Mouse (Mus musculus): ENCODE measurements around the gene Rsc1a1. TPM values are rescaled to one million over a fixed set of nuclear protein-coding genes. Genes with fewer than 3 reads are reported as not detected.

Gene Rsc1a1
- polyA plus RNA-seq, 1 experiment from 2014 or later: 2.3 TPM

- peaks cover 36% of the 10 kb centered on the region for H3K4me1 ChIP-seq
These were observed 35.5 kb upstream of the Rsc1a1 start for GRCm38 (mm10) chr4:141720761-141721523.

DNA sequence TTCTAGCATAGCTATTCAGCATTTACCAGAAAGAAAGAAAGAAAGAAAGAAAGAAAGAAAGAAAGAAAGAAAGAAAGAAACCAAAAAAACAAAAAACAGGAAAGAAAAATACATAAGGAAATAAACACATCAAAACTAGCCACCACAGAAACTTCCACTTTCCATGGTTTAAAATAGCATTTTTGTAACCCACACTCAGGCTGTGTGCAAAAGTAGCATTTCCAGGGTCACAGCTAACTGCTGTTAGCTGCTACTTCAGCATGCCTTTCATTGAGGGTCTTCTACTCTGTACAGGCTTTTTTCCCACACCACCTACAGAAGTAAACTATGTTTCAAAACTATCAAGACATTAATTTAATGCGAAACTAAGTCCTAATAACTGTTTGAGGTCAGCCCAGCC is 33.9 kb upstream of the Rsc1a1 start:
- Histone ChIP-seq H3K4me1 (peaks cover 51% of the 10 kb centered on the region), H3K27ac (replicated peaks) (no peak overlapping the region), H3K27me3 (replicated peaks; ENCODE audit: low read depth, poor library complexity, severe bottlenecking) (no peaks in the 10 kb centered on the region), H3K9me3 (no peaks in the 10 kb centered on the region), H3K36me3 (replicated peaks) (peaks cover 42% of the 10 kb centered on the region), H3K4me3 (no peak overlapping the region)
- DNase-seq (ENCODE audit: low spot score): no peak
- 89% methylated on average over 1 of the region's 1 CpGs for WGBS

More at GRCm38 (mm10) chr4:141720761-141721523, 35.5 kb upstream of the Rsc1a1 start:
- Histone ChIP-seq H3K9me3 (no peaks in the 10 kb centered on the region), H3K4me3 (no peak overlapping the region), H3K27me3 (replicated peaks; ENCODE audit: low read depth, poor library complexity, severe bottlenecking) (no peaks in the 10 kb centered on the region), H3K27ac (replicated peaks) (no peak overlapping the region), H3K36me3 (replicated peaks) (peaks cover 37% of the 10 kb centered on the region)
- no peak for DNase-seq (ENCODE audit: low spot score)
- 81% methylated on average over 6 of the region's 6 CpGs for WGBS

- 78% methylated on average over 4 of the region's 4 CpGs for WGBS
These were observed 32.2 kb upstream of the Rsc1a1 start for GRCm38 (mm10) chr4:141717633-141718032.

DNA sequence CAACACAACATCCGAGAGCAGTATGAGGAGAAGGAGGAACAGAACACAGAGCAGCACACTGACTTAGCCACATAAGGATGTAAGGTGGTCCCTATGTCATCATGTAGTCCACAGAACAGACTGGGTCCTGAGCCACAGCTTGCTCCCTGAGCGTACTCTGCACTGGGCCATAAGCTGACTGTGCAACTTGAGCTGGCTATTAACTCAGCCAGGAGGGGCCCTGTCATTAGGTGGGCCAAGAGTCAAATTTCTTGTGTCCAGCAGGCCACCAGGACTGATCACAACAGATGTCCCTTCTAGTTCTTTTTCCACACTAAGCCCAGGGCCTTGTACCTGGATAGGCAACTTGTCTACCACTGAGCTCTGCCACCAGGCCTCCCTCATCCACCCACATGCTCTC is 29.6 kb upstream of the Rsc1a1 start:
- Histone ChIP-seq H3K36me3 (replicated peaks) (peaks cover 73% of the 10 kb centered on the region), H3K27me3 (replicated peaks; ENCODE audit: low read depth, poor library complexity, severe bottlenecking) (no peaks in the 10 kb centered on the region), H3K9me3 (no peaks in the 10 kb centered on the region), H3K4me1 (peaks cover 30% of the 10 kb centered on the region), H3K27ac (replicated peaks) (no peak overlapping the region), H3K4me3 (no peak overlapping the region)
- 55% methylated on average over 2 of the region's 2 CpGs for WGBS
- peak; percentile 36 for DNase-seq (ENCODE audit: low spot score)

More at GRCm38 (mm10) chr4:141717633-141718032, 32.2 kb upstream of the Rsc1a1 start:
- Histone ChIP-seq H3K4me1 (peaks cover 49% of the 10 kb centered on the region), H3K27me3 (replicated peaks; ENCODE audit: low read depth, poor library complexity, severe bottlenecking) (no peaks in the 10 kb centered on the region), H3K4me3 (no peak overlapping the region), H3K27ac (replicated peaks) (no peak overlapping the region), H3K9me3 (no peaks in the 10 kb centered on the region), H3K36me3 (replicated peaks) (peaks cover 58% of the 10 kb centered on the region)
- DNase-seq (ENCODE audit: low spot score): no peak

GRCm38 (mm10) chr4:141713598-141714142 is 28.3 kb upstream of the Rsc1a1 start:
- H3K27me3 ChIP-seq (replicated peaks; ENCODE audit: low read depth, poor library complexity, severe bottlenecking): no peaks in the 10 kb centered on the region
- no peak for DNase-seq (ENCODE audit: low spot score)
- H3K4me3 ChIP-seq: no peak overlapping the region
- peaks cover 82% of the 10 kb centered on the region for H3K36me3 ChIP-seq (replicated peaks)
- H3K9me3 ChIP-seq: no peaks in the 10 kb centered on the region
- H3K27ac ChIP-seq (replicated peaks): no peak overlapping the region
- WGBS: 89% methylated on average over 5 of the region's 5 CpGs
- H3K4me1 ChIP-seq: peaks cover 30% of the 10 kb centered on the region

GRCm38 (mm10) chr4:141711250-141711649 is 25.9 kb upstream of the Rsc1a1 start:
- no peaks in the 10 kb centered on the region for H3K27me3 ChIP-seq (replicated peaks; ENCODE audit: low read depth, poor library complexity, severe bottlenecking)
- peaks cover 88% of the 10 kb centered on the region for H3K36me3 ChIP-seq (replicated peaks)

GRCm38 (mm10) chr4:141708971-141709370 is 23.6 kb upstream of the Rsc1a1 start:
- no peaks in the 10 kb centered on the region for H3K9me3 ChIP-seq
- 95% methylated on average over 2 of the region's 2 CpGs for WGBS
- no peaks in the 10 kb centered on the region for H3K27me3 ChIP-seq (replicated peaks; ENCODE audit: low read depth, poor library complexity, severe bottlenecking)
- no peak overlapping the region for H3K27ac ChIP-seq (replicated peaks)
- no peak for DNase-seq (ENCODE audit: low spot score)
- peaks cover 100% of the 10 kb centered on the region for H3K36me3 ChIP-seq (replicated peaks)
- no peak overlapping the region for H3K4me3 ChIP-seq
- H3K4me1 ChIP-seq: 0 out of 2 replicates have a peak, but pooled peaks cover 2% of the 10 kb centered on the region

More at GRCm38 (mm10) chr4:141711250-141711649, 25.9 kb upstream of the Rsc1a1 start:
- DNase-seq (ENCODE audit: low spot score): no peak
- 94% methylated on average over 1 of the region's 1 CpGs for WGBS
- Histone ChIP-seq H3K9me3 (no peaks in the 10 kb centered on the region), H3K27ac (replicated peaks) (no peak overlapping the region), H3K4me1 (peaks cover 23% of the 10 kb centered on the region), H3K4me3 (no peak overlapping the region)

DNA sequence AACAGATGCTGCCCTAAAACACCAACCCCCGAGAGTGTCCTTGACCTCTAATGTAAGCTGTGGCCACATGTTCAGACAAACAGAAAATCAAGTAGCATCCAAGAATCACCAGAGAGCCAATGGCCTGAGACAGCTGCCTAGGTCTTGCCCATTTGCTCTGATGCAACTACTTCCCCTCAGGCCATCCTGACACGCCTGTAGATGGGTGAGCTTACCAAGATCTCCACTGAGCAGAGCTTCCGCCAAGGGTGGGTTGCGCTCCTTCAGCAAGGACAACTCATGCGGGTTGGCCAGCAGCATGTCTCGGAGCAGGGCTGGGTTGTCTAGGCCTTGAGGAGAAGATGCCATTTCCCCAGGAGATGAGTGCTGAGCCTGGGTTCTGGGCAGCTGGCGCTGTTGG is 22.6 kb upstream of the Rsc1a1 start:
- no peak overlapping the region for H3K4me3 ChIP-seq
- no peak for DNase-seq (ENCODE audit: low spot score)
- H3K36me3 ChIP-seq (replicated peaks): peaks cover 100% of the 10 kb centered on the region
- no peaks in the 10 kb centered on the region for H3K4me1 ChIP-seq
- no peak overlapping the region for H3K27ac ChIP-seq (replicated peaks)
- H3K27me3 ChIP-seq (replicated peaks; ENCODE audit: low read depth, poor library complexity, severe bottlenecking): no peaks in the 10 kb centered on the region
- 92% methylated on average over 7 of the region's 7 CpGs for whole genome bisulfite sequencing
- H3K9me3 ChIP-seq: no peaks in the 10 kb centered on the region

DNA sequence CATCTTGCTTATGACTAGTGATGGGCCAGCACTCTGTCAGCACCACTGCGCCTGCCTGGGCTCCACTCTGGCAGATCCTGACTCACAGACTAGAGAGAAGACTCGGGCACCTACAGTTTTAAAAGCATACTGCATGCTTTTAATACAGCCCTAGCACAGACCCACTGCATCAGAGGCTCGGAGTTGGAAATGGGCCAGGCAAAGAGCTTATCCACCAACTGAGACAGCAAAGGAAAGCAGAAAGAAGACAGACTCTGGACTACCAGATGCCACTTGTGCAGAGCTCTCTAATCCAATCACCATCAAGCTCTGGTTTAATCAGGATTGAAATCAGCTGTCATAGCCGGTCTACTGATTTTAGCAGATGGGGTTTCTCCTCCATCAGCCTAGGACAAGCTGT is 19.9 kb upstream of the Rsc1a1 start:
- Histone ChIP-seq H3K4me3 (no peak overlapping the region), H3K36me3 (replicated peaks) (peaks cover 100% of the 10 kb centered on the region), H3K27ac (replicated peaks) (no peak overlapping the region), H3K27me3 (replicated peaks; ENCODE audit: low read depth, poor library complexity, severe bottlenecking) (no peaks in the 10 kb centered on the region), H3K9me3 (no peaks in the 10 kb centered on the region), H3K4me1 (no peaks in the 10 kb centered on the region)
- WGBS: 89% methylated on average over 4 of the region's 4 CpGs
- no peak for DNase-seq (ENCODE audit: low spot score)

GRCm38 (mm10) chr4:141704625-141705024 is 19.2 kb upstream of the Rsc1a1 start:
- Histone ChIP-seq H3K9me3 (no peaks in the 10 kb centered on the region), H3K36me3 (replicated peaks) (peaks cover 100% of the 10 kb centered on the region), H3K4me1 (no peaks in the 10 kb centered on the region), H3K4me3 (no peak overlapping the region), H3K27me3 (replicated peaks; ENCODE audit: low read depth, poor library complexity, severe bottlenecking) (no peaks in the 10 kb centered on the region), H3K27ac (replicated peaks) (no peak overlapping the region)
- 92% methylated on average over 2 of the region's 2 CpGs for WGBS
- no peak for DNase-seq (ENCODE audit: low spot score)

DNA sequence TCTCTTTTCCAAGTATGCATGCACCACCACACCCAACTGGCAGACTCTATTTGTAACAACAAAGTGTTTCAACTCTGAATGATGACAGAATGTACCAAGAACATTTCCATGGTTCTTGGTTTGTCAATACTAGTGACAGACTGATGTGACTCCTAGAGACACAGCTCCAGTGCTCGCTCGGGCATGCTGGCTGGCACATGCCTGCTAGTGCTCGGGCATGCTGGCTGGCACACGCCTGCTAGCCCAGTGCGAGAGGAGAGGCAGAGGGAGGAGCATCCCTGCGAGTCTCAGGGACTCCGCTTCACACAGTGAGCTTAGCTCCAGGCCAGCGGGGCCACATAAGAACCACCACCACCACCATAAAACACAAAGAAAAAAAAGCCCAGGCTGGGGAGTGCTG is 9.3 kb upstream of the Rsc1a1 start:
- H3K36me3 ChIP-seq (replicated peaks): peaks cover 100% of the 10 kb centered on the region
- H3K9me3 ChIP-seq: no peaks in the 10 kb centered on the region
- 95% methylated on average over 8 of the region's 8 CpGs for WGBS

GRCm38 (mm10) chr4:141688505-141688904 is 3.1 kb upstream of the Rsc1a1 start:
- no peaks in the 10 kb centered on the region for H3K27me3 ChIP-seq (replicated peaks; ENCODE audit: low read depth, poor library complexity, severe bottlenecking)
- H3K4me3 ChIP-seq: no peak overlapping the region
- 96% methylated on average over 8 of the region's 8 CpGs for WGBS
- H3K27ac ChIP-seq (replicated peaks): no peak overlapping the region
- DNase-seq (ENCODE audit: low spot score): no peak
- H3K36me3 ChIP-seq (replicated peaks): peaks cover 95% of the 10 kb centered on the region
- no peaks in the 10 kb centered on the region for H3K4me1 ChIP-seq
- H3K9me3 ChIP-seq: no peaks in the 10 kb centered on the region

More for the DNA sequence above, 9.3 kb upstream of the Rsc1a1 start:
- H3K27me3 ChIP-seq (replicated peaks; ENCODE audit: low read depth, poor library complexity, severe bottlenecking): no peaks in the 10 kb centered on the region
- H3K4me3 ChIP-seq: no peak overlapping the region
- DNase-seq (ENCODE audit: low spot score): no peak
- no peak overlapping the region for H3K27ac ChIP-seq (replicated peaks)
- no peaks in the 10 kb centered on the region for H3K4me1 ChIP-seq

DNA sequence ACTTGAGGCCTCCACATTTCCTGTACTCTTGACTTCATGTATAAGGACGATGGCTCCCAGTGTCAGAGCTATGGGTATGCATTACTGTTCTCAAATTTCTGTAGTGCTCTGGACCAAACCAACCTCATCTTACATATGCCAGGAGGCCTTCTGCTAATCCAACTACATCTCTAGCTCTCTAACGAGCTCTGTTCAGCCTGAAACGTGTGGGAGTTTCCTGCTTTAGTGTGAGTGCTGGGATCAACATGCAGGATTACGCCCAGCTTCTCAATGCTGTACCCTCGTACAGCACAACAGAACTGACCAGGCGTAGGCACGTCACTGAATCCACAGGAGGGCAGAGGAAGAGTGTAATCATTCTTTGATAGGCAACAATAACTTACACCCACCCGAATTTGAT is 1.1 kb upstream of the Rsc1a1 start:
- no peaks in the 10 kb centered on the region for H3K27me3 ChIP-seq (replicated peaks; ENCODE audit: low read depth, poor library complexity, severe bottlenecking)
- no peaks in the 10 kb centered on the region for H3K9me3 ChIP-seq
- no peak overlapping the region for H3K27ac ChIP-seq (replicated peaks)
- peaks cover 9% of the 10 kb centered on the region for H3K4me1 ChIP-seq
- peaks cover 92% of the 10 kb centered on the region for H3K36me3 ChIP-seq (replicated peaks)
- WGBS: 82% methylated on average over 8 of the region's 8 CpGs
- no peak overlapping the region for H3K4me3 ChIP-seq
- no peak for DNase-seq (ENCODE audit: low spot score)

All from embryonic facial prominence, embryonic 10.5 days (tissue).